Mouse (Mus musculus) urinary bladder, postnatal 25 days (tissue): ENCODE data around the gene Mapk10.
"Not testable (repeated sequence)": the region's sequence is repeated elsewhere in the genome, so short reads cannot be mapped to it uniquely, and the experiment has no call there.

Source experiments
- DNase-seq: peaks from one replicate; pipeline ENCODE4 v3.0.0; 2022; ENCODE audit warnings: low spot score

Mapk10 gene

GRCm38 (mm10) chr5:102964396-102964795, 246.7 kb downstream of the Mapk10 start:
- no peak for DNase-seq

- DNase-seq = no peak
Observed at GRCm38 (mm10) chr5:102953414-102953813, 257.7 kb downstream of the Mapk10 start.

- no peak for DNase-seq
Observed at GRCm38 (mm10) chr5:102952918-102953317, 258.2 kb downstream of the Mapk10 start.

GRCm38 (mm10) chr5:102947061-102947711, 263.9 kb downstream of the Mapk10 start:
- DNase-seq = no peak

GRCm38 (mm10) chr5:102946625-102947024, 264.5 kb downstream of the Mapk10 start:
- DNase-seq = no peak

- not testable (repeated sequence) for DNase-seq
Observed at GRCm38 (mm10) chr5:102943864-102944630, 267.1 kb downstream of the Mapk10 start.

- DNase-seq = no peak
Observed at GRCm38 (mm10) chr5:102930161-102930560, 281.0 kb downstream of the Mapk10 start.

- DNase-seq = no peak
Observed at GRCm38 (mm10) chr5:102926786-102927185, 284.3 kb downstream of the Mapk10 start.

GRCm38 (mm10) chr5:102920199-102920598, 290.9 kb downstream of the Mapk10 start:
- DNase-seq = no peak

GRCm38 (mm10) chr5:102905441-102906211, 305.5 kb downstream of the Mapk10 start:
- no peak for DNase-seq

- DNase-seq = no peak
Observed at GRCm38 (mm10) chr5:102904066-102904465, 307.1 kb downstream of the Mapk10 start.

- DNase-seq = no peak
Observed at GRCm38 (mm10) chr5:102903487-102903886, 307.6 kb downstream of the Mapk10 start.

- DNase-seq = no peak
Observed at GRCm38 (mm10) chr5:102901176-102901575, 310.0 kb downstream of the Mapk10 start.

- DNase-seq = no peak
Observed at GRCm38 (mm10) chr5:102899680-102900215, 311.4 kb downstream of the Mapk10 start.

- no peak for DNase-seq
Observed at GRCm38 (mm10) chr5:102898301-102898700, 312.8 kb downstream of the Mapk10 start.

GRCm38 (mm10) chr5:102892226-102892625, 318.9 kb downstream of the Mapk10 start:
- no peak for DNase-seq

GRCm38 (mm10) chr5:102889163-102889488, 322.0 kb downstream of the Mapk10 start:
- no peak for DNase-seq

- no peak for DNase-seq
Observed at GRCm38 (mm10) chr5:102888482-102889162, 322.5 kb downstream of the Mapk10 start.

GRCm38 (mm10) chr5:102875628-102876027, 335.5 kb downstream of the Mapk10 start:
- no peak for DNase-seq

- peak; percentile 34 for DNase-seq
Observed at GRCm38 (mm10) chr5:102874605-102875298, 336.4 kb downstream of the Mapk10 start.

- DNase-seq = not testable (repeated sequence)
Observed at GRCm38 (mm10) chr5:102872996-102873395, 338.1 kb downstream of the Mapk10 start.
